Mouse (Mus musculus) erythroid progenitor cell, adult 5-6 weeks (primary cell): Measurements from ENCODE around the gene H60b. TPM values are rescaled to one million over a fixed set of nuclear protein-coding genes. Genes with fewer than 3 reads are reported as not detected.

Source experiments
- total RNA-seq, 2 experiments: library from RNA; stranded (forward) in 1 of 2; stranded (reverse) in 1 of 2; fragments of 150-400 nt in 1 of 2; fragments of 186-747, 209-891 nt in 1 of 2; gene quantifications; 2 replicates each; pipeline versions ENCODE4 v1.2.3 to v1.2.4; 2015 to 2017; ENCODE audit warnings: low replicate concordance in 2 of 2

H60b gene
- total RNA-seq, 2 experiments from 2014 or later = not detected

Other genes starting within 250 kb of the H60b start
- not detected in 2 replicates for gene 4930444G20Rik, start 90.5 kb upstream of the H60b start, total RNA-seq (2015; ENCODE audit: low replicate concordance)
- not detected in 2 replicates for gene 4930444G20Rik, start 90.5 kb upstream of the H60b start, total RNA-seq (2017; ENCODE audit: low replicate concordance)
- gene E030030I06Rik, start 9.3 kb upstream of the H60b start, total RNA-seq (2015; ENCODE audit: low replicate concordance) = 2.5 TPM in 1 of 2 replicates, not detected in the other
- gene E030030I06Rik, start 9.3 kb upstream of the H60b start, total RNA-seq (2017; ENCODE audit: low replicate concordance) = 2.9 and 3.0 TPM in 2 replicates
- gene Raet1e, start within 50 bp of the H60b start, total RNA-seq (2015; ENCODE audit: low replicate concordance) = not detected in 2 replicates
- gene Raet1e, start within 50 bp of the H60b start, total RNA-seq (2017; ENCODE audit: low replicate concordance) = not detected in 2 replicates
- not detected in 2 replicates for gene Raet1d, start 202.0 kb downstream of the H60b start, total RNA-seq (2015; ENCODE audit: low replicate concordance)
- gene Raet1d, start 202.0 kb downstream of the H60b start, total RNA-seq (2017; ENCODE audit: low replicate concordance) = 2.6 TPM in 1 of 2 replicates, not detected in the other